Mouse (Mus musculus) brain, embryonic 18.5 days (tissue): ENCODE results near the gene Dhx16.
"Not testable (repeated sequence)": the region's sequence is repeated elsewhere in the genome, so short reads cannot be mapped to it uniquely, and the experiment has no call there.

Source experiments
- DNase-seq: peaks from one replicate; pipeline ENCODE4 v3.0.0-alpha.2; 2012; ENCODE audit warnings: low read depth, low spot score

Gene Dhx16

DNA sequence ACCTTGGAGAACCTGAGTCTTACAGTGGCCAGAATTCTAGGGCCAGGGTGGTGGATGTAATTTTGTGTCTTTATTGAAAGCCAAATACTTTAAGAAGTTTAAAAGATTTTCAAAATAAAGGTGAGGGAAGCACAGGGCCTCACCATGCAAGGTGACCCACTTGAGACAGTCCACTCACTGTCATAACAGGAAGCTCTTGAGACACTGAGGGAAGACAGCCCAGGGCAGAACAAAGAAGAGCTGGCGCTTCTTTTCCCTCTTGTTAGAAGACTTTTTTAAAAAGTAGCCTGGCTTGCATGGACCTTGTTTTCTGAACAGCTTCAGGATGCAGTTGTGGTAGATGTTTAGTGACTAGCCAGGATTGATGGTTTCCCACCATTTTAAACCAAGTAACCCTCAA lies 40.8 kb downstream of the Dhx16 start:
- no peak for DNase-seq

GRCm38 (mm10) chr17:35920862-35921562 lies 41.4 kb downstream of the Dhx16 start:
- no peak for DNase-seq

- DNase-seq: no peak
Observed at GRCm38 (mm10) chr17:35921710-35922109, 42.1 kb downstream of the Dhx16 start.

DNA sequence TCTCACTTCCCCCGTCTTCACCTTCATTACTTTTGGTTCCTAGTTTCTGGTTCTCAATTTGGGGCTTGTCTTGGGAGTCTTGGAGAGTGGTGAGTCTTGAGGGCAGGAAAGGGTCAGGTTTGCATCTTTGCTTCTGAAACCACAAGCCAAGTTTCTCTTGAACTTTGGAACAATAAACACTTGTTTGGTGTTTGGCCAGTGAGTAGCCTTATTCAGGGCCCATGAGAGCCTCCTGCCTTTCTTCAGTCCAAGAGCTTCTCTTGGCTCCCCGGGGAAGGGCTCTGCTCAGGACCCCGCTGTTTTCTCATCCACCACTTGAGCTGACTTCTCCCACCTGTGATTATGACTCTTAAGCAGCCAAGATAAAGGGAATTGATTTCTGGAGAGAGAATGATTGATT lies 42.9 kb downstream of the Dhx16 start:
- no peak for DNase-seq

- DNase-seq: no peak
Observed at GRCm38 (mm10) chr17:35923281-35923680, 43.7 kb downstream of the Dhx16 start.

DNA sequence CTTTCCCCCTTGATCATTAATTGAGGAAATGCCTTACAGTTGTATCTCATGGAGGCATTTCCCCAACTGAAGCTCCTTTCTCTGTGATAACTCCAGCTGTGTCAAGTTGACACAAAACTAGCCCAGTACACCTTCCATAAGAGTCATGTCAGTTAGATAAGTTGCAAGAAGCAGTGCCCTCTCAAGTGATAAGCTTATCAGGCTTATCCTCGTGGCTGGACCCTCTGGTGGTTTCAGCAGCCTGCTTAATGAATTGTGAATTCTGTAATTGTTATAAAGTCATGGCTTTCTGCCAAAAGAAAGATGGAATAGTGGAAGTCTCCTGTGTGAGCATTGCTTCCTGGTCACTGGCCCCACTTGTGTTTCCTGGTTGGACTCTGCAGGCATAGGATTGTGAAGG lies 47.9 kb downstream of the Dhx16 start:
- no peak for DNase-seq

- DNase-seq: no peak
Observed at GRCm38 (mm10) chr17:35929534-35929933, 49.9 kb downstream of the Dhx16 start.

DNA sequence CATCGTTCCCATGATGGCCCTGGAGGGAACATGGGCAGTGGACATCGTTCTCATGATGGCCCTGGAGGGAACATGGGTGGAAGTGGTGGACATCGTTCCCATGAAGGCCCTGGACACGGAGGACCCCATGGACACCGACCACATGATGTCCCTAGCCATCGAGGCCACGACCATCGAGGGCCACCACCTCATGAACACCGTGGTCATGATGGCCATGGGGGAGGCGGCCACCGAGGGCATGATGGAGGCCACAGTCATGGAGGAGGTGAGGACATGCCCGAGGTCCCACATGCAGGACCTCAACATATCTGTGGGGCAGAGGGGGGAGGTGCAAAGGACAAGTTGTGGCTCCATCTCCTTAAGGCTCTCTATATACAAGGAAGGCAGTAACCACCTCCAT lies 51.0 kb downstream of the Dhx16 start:
- DNase-seq: no peak

- DNase-seq: no peak
Observed at GRCm38 (mm10) chr17:35932608-35933007, 53.0 kb downstream of the Dhx16 start.

DNA sequence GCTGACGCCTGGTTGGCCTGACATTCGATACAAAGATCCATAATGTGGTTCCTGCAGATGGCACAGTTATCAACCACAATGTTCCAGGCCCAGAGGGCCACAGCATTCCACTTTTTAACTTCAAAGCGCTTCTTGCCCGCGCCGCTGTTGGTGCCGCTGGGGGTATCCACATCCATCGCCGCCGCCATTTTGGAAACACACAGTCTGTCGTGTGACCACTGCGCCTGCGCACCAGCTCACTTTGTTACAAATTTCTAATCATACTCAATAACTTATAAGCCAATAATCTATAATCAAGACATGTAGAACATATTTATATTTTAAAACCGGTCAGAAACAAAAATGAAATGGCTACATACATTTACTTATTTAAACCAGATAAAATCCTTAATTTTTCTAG lies 56.1 kb downstream of the Dhx16 start:
- DNase-seq: not testable (repeated sequence)

- no peak for DNase-seq
Observed at GRCm38 (mm10) chr17:35937700-35938348, 58.2 kb downstream of the Dhx16 start.

DNA sequence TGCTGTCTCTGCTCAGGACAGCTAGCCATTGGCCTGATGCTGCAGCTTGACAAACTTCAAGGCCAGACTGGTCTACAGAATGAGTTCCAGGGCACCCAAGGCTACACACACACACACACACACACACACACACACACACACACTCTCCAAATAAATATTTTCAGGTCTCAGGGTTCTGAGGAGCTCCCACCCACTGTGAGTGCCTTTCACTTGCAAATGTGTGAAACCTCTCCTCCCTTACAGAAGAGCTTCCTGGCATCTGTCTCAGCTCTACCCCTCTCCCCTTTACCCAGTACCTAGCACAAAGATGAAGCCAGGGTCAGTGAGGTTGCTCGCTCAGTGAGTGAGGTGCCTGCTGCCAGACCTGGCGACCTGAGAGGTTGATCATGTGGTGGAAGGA lies 59.5 kb downstream of the Dhx16 start:
- DNase-seq: no peak

DNA sequence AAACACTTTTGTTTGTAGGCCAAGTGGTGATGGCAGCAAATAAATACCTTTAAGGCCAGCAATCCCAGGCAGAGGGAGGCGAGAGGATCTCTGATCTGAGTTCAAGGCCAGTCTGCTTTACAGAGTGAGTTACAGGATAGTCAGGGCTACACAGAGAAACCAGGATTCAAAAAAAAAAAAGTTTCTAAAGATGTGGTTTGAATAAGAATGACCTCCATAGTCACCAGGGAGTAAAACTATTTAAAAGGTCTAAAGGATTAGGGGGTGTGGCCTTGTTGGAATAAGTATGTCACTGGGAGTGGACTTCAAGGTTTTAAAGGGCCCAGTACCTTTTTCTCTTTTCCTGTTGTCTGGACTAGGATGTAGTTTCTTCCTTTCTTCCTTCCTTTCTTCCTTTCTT lies 60.3 kb downstream of the Dhx16 start:
- DNase-seq: no peak
